Mouse (Mus musculus) CH12.LX (cell line): ENCODE measurements around the gene Gm9803. TPM values are rescaled to one million over a fixed set of nuclear protein-coding genes. Genes with fewer than 3 reads are reported as not detected.

Source experiments
- DNase-seq: peaks from one replicate; pipeline ENCODE4 v3.0.0-alpha.2; 2013; ENCODE audit errors: extremely low read depth
- H3K27ac ChIP-seq: 2 replicates; pipeline ENCODE4 v1.5.1; 2012; ENCODE audit warnings: low read depth, mild to moderate bottlenecking, control low read depth, moderate library complexity; ENCODE audit not compliant: insufficient read depth
- H3K27me3 ChIP-seq: replicated peaks from 2 replicates; pipeline ENCODE3; 2012; ENCODE audit warnings: inconsistent platforms
- H3K36me3 ChIP-seq, 2 experiments: replicated peaks in 1 of 2; 2 replicates each; pipeline versions ENCODE3 to v1.6.1; 2012; ENCODE audit warnings: inconsistent platforms in 1 of 2, low read length in 1 of 2, mild to moderate bottlenecking in 1 of 2, mixed read lengths in 1 of 2, moderate library complexity in 1 of 2; ENCODE audit not compliant: control insufficient read depth in 1 of 2, insufficient read depth in 1 of 2
- H3K4me1 ChIP-seq, 2 experiments: 2 replicates each; pipeline ENCODE4 v1.6.1; 2012; ENCODE audit warnings: inconsistent platforms in 1 of 2, moderate library complexity in 1 of 2; ENCODE audit not compliant: insufficient read depth in 2 of 2, control insufficient read depth in 1 of 2
- H3K4me2 ChIP-seq: 2 replicates; pipeline ENCODE4 v1.6.1; 2012; ENCODE audit warnings: low read depth, mild to moderate bottlenecking, control low read depth; ENCODE audit not compliant: poor library complexity, insufficient read depth, severe bottlenecking
- H3K4me3 ChIP-seq, 3 experiments: fragments of 150-350 bp in 1 of 3; sonication (generic) in 1 of 3; replicated peaks in 1 of 3; 2 replicates each; pipeline versions ENCODE3 to v1.5.1; 2011 to 2012; ENCODE audit warnings: low read depth in 2 of 3, low read length in 2 of 3, mild to moderate bottlenecking in 2 of 3, moderate library complexity in 2 of 3, control low read depth in 1 of 3, improper control_type of control experiment in 1 of 3, inconsistent platforms in 1 of 3, mixed read lengths in 1 of 3; ENCODE audit not compliant: poor library complexity in 1 of 3
- H3K79me2 ChIP-seq: replicated peaks from 2 replicates; pipeline ENCODE4 v1.6.1; 2012; ENCODE audit warnings: mild to moderate bottlenecking, moderate library complexity; ENCODE audit not compliant: control insufficient read depth, poor library complexity, insufficient read depth, severe bottlenecking; ENCODE audit errors: extremely low read depth
- H3K9ac ChIP-seq: 2 replicates; pipeline ENCODE4 v1.6.1; 2012; ENCODE audit warnings: low read depth, mild to moderate bottlenecking, control low read depth, moderate library complexity; ENCODE audit not compliant: insufficient read depth
- H3K9me3 ChIP-seq: replicated peaks from 2 replicates; pipeline ENCODE3; 2012; ENCODE audit warnings: low read length, inconsistent platforms, mixed read lengths
- BHLHE40 ChIP-seq: IDR thresholded peaks from 2 replicates; pipeline ENCODE4 v1.6.1; 2011; ENCODE audit warnings: mild to moderate bottlenecking, low read depth, low read length, improper control_type of control experiment
- CHD1 ChIP-seq: IDR thresholded peaks from 2 replicates; pipeline ENCODE4 v1.6.1; 2012; ENCODE audit warnings: low read depth, low read length, improper control_type of control experiment, inconsistent platforms
- CHD2 ChIP-seq: IDR thresholded peaks from 2 replicates; pipeline ENCODE4 v1.6.1; 2011; ENCODE audit warnings: low read length, improper control_type of control experiment
- ELF1 ChIP-seq: IDR thresholded peaks from 2 replicates; pipeline ENCODE4 v1.6.1; 2014; ENCODE audit warnings: low read depth, mild to moderate bottlenecking, inconsistent platforms, low read length, improper control_type of control experiment
- EP300 ChIP-seq: IDR thresholded peaks from 2 replicates; pipeline ENCODE4 v1.6.1; 2011; ENCODE audit warnings: low read length, improper control_type of control experiment
- ETS1 ChIP-seq: conservative IDR thresholded peaks from 2 replicates; pipeline ENCODE4 v1.6.1; 2012; ENCODE audit warnings: low read depth, mild to moderate bottlenecking, inconsistent platforms, low read length, improper control_type of control experiment, moderate library complexity
- IRF4 ChIP-seq: IDR thresholded peaks from 2 replicates; pipeline ENCODE4 v1.6.1; 2014; ENCODE audit warnings: low read depth, mild to moderate bottlenecking, inconsistent platforms, low read length, improper control_type of control experiment
- JUN ChIP-seq: IDR thresholded peaks from 2 replicates; pipeline ENCODE4 v1.6.1; 2011; ENCODE audit warnings: low read depth, mild to moderate bottlenecking, low read length, improper control_type of control experiment, moderate library complexity; ENCODE audit not compliant: insufficient read depth
- MAFK ChIP-seq: IDR thresholded peaks from 2 replicates; pipeline ENCODE4 v1.6.1; 2011; ENCODE audit warnings: low read length, improper control_type of control experiment; ENCODE audit not compliant: insufficient replicate concordance
- MAX ChIP-seq: IDR thresholded peaks from 2 replicates; pipeline ENCODE4 v1.6.1; 2011; ENCODE audit warnings: low read length, improper control_type of control experiment
- MAZ ChIP-seq: IDR thresholded peaks from 2 replicates; pipeline ENCODE4 v1.6.1; 2012; ENCODE audit warnings: low read depth, mild to moderate bottlenecking, inconsistent platforms, low read length, improper control_type of control experiment, moderate library complexity
- MEF2A ChIP-seq: IDR thresholded peaks from 2 replicates; pipeline ENCODE4 v1.6.1; 2014; ENCODE audit warnings: low read depth, mild to moderate bottlenecking, inconsistent platforms, low read length, improper control_type of control experiment, borderline replicate concordance
- MXI1 ChIP-seq: IDR thresholded peaks from 2 replicates; pipeline ENCODE4 v1.6.1; 2011; ENCODE audit warnings: mild to moderate bottlenecking, low read depth, low read length, improper control_type of control experiment
- MYC ChIP-seq: IDR thresholded peaks from 2 replicates; pipeline ENCODE4 v1.6.1; 2011; ENCODE audit warnings: low read depth, mild to moderate bottlenecking, improper control_type of control experiment, low read length
- PAX5 ChIP-seq: IDR thresholded peaks from 2 replicates; pipeline ENCODE4 v1.6.1; 2012; ENCODE audit warnings: low read length, inconsistent platforms, mixed read lengths
- POLR2A ChIP-seq: IDR thresholded peaks from 2 replicates; pipeline ENCODE4 v1.6.1; 2011; ENCODE audit warnings: low read depth, mild to moderate bottlenecking, improper control_type of control experiment, low read length
- POLR2AphosphoS2 ChIP-seq: IDR thresholded peaks from 2 replicates; pipeline ENCODE4 v1.6.1; 2011; ENCODE audit warnings: low read depth, low read length, improper control_type of control experiment
- RAD21 ChIP-seq: IDR thresholded peaks from 2 replicates; pipeline ENCODE4 v1.6.1; 2011; ENCODE audit warnings: low read depth, mild to moderate bottlenecking, low read length, improper control_type of control experiment, moderate library complexity
- SMC3 ChIP-seq: IDR thresholded peaks from 2 replicates; pipeline ENCODE4 v1.6.1; 2011; ENCODE audit warnings: low read depth, low read length, improper control_type of control experiment
- TBP ChIP-seq: conservative IDR thresholded peaks from 2 replicates; pipeline ENCODE4 v1.6.1; 2011; ENCODE audit warnings: low read depth, low read length, improper control_type of control experiment
- TCF12 ChIP-seq: IDR thresholded peaks from 2 replicates; pipeline ENCODE4 v1.6.1; 2014; ENCODE audit warnings: low read depth, mild to moderate bottlenecking, inconsistent platforms, low read length, improper control_type of control experiment
- ZMIZ1 ChIP-seq: IDR thresholded peaks from 2 replicates; pipeline ENCODE4 v1.6.1; 2012; ENCODE audit warnings: low read depth, mild to moderate bottlenecking, inconsistent platforms, low read length, improper control_type of control experiment
- dilution Hi-C: fragments of 300-500 bp; cut with MboI; formaldehyde crosslinking; loops from 2 replicates; pipeline ENCODE4 v1.14.3; 2020; ENCODE audit warnings: low sequenced_read_pairs; ENCODE audit not compliant: extremely low pct_unique_long_range_greater_than_20kb, extremely low pct_ligation_motif_present
- in situ Hi-C: fragments of 300-500 bp; cut with MboI; formaldehyde crosslinking; loops from 3 replicates; pipeline ENCODE4 v1.14.3; 2019; ENCODE audit warnings: low sequenced_read_pairs, low pct_ligation_motif_present, low pct_unique_long_range_greater_than_20kb, mixed read lengths
- polyA plus RNA-seq: library from polyadenylated mRNA; unstranded; fragments of >175 nt; gene quantifications from 2 replicates; pipeline ENCODE4 v1.2.1, GENCODE M21; 2012; ENCODE audit warnings: low read depth; ENCODE audit not compliant: insufficient read length
- total RNA-seq, 2 experiments: library from RNA; depleted of rRNA; stranded (reverse); fragments of 300-350 nt in 1 of 2; fragments of >200 nt in 1 of 2; gene quantifications; 2 replicates each; pipeline ENCODE4 v1.2.3; 2012 to 2014

Gene Gm9803
- total and polyA plus RNA-seq, 3 experiments: 23.2 to 120 (median 99.7) TPM

DNA sequence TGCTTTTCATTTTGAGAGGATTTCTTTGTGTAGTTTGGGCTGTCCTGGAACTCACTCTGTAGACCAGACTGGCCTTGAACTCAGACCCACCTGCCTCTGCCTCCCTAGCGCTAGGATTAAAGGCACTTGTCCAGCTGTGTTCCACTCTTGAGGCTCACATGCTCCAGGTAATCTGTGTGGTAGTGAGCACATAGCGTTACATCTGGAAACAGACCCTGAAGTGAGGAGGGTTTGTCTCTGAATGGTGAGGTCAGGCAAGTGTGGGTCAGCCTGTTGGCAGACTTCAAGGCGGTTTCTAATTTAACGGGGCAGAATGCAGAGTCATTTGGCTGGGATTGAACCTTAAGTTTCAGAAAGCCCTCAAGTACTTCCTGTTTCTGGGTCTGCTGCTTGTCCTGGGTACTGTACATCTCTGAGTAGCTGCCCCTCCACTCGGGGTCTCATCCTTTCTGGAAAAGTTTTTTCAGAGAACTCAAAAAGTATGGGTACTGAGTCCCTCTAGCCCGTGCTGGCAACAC is 38.1 kb upstream of the Gm9803 start:
- H3K4me1 ChIP-seq: peaks cover 38 to 97% of the 10 kb centered on the region in 2 experiments
- no peaks in the 10 kb centered on the region for H3K27me3 ChIP-seq
- TF ChIP-seq ELF1 (peak; percentile 39; the same call in 1 of the 2 replicates), MAZ (no peak), BHLHE40 (no peak), MAFK (no peak), IRF4 (0 out of 2 replicates have a peak, but pooled peaks have one; percentile 19)
- peaks cover 62% of the 10 kb centered on the region for H3K79me2 ChIP-seq
- H3K9ac ChIP-seq: peak overlapping the region; percentile 23
- dilution Hi-C loops (no loop called here), in situ Hi-C loops (no loop called here)
- H3K36me3 ChIP-seq: peaks cover 0 to 11% of the 10 kb centered on the region in 2 experiments
- DNase-seq: peak; percentile 52
- no peak overlapping the region for H3K4me3 ChIP-seq
- peak overlapping the region; percentile 48 for H3K4me2 ChIP-seq
- H3K9me3 ChIP-seq: no peaks in the 10 kb centered on the region
- peak overlapping the region; percentile 81 for H3K27ac ChIP-seq

GRCm38 (mm10) chr10:43487441-43488010 is 36.4 kb upstream of the Gm9803 start:
- peak overlapping the region; percentile 85 for H3K27ac ChIP-seq
- peak; percentile 67 for DNase-seq
- no peaks in the 10 kb centered on the region for H3K9me3 ChIP-seq
- 0 out of 2 replicates have a peak overlapping the region, but pooled peaks have one; percentile 22 for H3K9ac ChIP-seq
- no peak overlapping the region for H3K4me3 ChIP-seq
- peaks cover 0 to 11% of the 10 kb centered on the region in 2 experiments for H3K36me3 ChIP-seq
- no peaks in the 10 kb centered on the region for H3K27me3 ChIP-seq
- H3K4me2 ChIP-seq: peak overlapping the region; percentile 86
- peaks cover 36 to 88% of the 10 kb centered on the region in 2 experiments for H3K4me1 ChIP-seq
- peaks cover 53% of the 10 kb centered on the region for H3K79me2 ChIP-seq
- dilution Hi-C loops (no loop called here), in situ Hi-C loops (no loop called here)
- TF ChIP-seq MEF2A (peak; percentile 93), SMC3 (no peak), POLR2A (0 out of 2 replicates have a peak, but pooled peaks have one; percentile 26), TCF12 (peak; percentile 69), ZMIZ1 (no peak), PAX5 (no peak), MAFK (no peak), ETS1 (peak; percentile 22; the same call in 1 of the 2 replicates), EP300 (0 out of 2 replicates have a peak, but pooled peaks have one; percentile 22)

DNA sequence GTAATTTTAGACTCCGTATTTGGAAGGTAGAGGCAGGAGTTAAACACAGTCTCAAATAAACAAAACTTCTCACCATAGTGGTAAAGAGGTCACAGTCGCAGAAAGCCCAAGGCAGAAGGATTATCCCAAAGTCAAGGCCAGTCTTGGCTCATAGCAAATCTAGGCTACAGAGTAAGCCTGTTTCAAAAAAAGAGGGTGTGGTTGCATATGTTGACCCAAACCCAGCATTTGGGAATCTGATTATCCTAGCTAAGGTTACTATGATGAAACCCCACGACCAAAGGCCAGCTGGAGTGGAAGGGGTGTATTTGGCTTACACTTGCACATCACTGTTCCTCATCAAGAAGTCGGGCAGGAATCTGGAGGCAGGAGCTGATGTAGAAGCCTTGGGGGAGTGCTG is 35.6 kb upstream of the Gm9803 start:
- in situ Hi-C loops: no loop called here
- Histone ChIP-seq H3K4me3 (no peak overlapping the region), H3K9ac (no peak overlapping the region), H3K4me1 (peaks cover 36 to 81% of the 10 kb centered on the region in 2 experiments), H3K79me2 (peaks cover 48% of the 10 kb centered on the region), H3K36me3 (peaks cover 0 to 16% of the 10 kb centered on the region in 2 experiments), H3K4me2 (no peak overlapping the region), H3K9me3 (no peaks in the 10 kb centered on the region), H3K27ac (no peak overlapping the region), H3K27me3 (no peaks in the 10 kb centered on the region)
- DNase-seq: no peak
- dilution Hi-C loops: no loop called here
- no peak for TF ChIP-seq ZMIZ1
- TF ChIP-seq JUN: no peak
- no peak for TF ChIP-seq POLR2AphosphoS2
- TF ChIP-seq POLR2A: no peak
- no peak for TF ChIP-seq MXI1
- TF ChIP-seq TBP: no peak
- TF ChIP-seq RAD21: no peak
- no peak for TF ChIP-seq CHD1
- TF ChIP-seq CHD2: no peak
- no peak for TF ChIP-seq PAX5
- TF ChIP-seq MYC: no peak
- TF ChIP-seq MAX: no peak
- no peak for TF ChIP-seq MAFK
